Mouse (Mus musculus) kidney, postnatal 14 days (tissue): ENCODE measurements around the gene Cend1.
A peak's percentile ranks its signal among the peaks of the same experiment; 100 is the strongest.
"Not testable (repeated sequence)": the region's sequence is repeated elsewhere in the genome, so short reads cannot be mapped to it uniquely, and the experiment has no call there.

Experiments
- DNase-seq: peaks from one replicate; pipeline ENCODE4 v3.0.0; 2022; ENCODE audit warnings: mixed read lengths

Cend1 gene

DNA sequence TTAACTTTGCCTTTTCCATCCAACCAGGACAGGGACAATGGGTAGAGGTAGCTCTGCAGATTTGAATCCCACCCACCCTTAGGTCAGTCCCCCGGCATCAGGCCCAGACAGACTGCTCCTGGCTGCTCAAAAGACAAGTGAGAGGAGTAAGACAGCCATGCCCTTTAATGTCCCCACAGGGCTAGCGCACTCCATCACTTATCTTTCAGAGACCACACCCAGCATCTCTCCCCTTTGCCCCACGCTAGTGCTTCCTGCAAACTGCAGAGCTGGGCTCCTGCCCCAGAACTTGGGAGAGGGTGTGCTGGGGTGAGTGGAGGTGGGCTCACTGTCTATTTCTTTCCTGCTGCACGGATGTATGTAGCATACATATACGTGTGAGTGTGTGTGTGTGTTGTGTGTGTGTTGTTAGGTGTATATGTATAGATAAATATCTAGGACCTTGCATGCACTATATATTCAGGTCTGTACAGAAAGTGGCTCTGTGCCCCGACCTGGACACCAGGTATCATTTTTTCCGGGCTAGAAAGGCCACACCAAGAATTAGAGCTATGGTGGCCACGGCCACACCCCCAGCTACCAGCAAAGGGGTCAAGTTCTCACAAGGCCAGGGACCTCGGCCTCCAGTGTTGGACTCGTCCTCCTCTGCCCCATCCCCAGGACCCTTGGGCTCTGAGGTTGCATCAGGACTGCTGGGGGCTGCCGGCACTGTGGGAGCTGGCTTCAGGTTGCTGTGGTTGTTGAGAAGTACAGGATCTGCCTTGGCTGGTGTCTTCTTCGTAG, 2.2 kb downstream of the Cend1 start:
- no peak for DNase-seq

- no peak for DNase-seq
These were observed 5.5 kb downstream of the Cend1 start for GRCm38 (mm10) chr7:141423811-141424210.

DNA sequence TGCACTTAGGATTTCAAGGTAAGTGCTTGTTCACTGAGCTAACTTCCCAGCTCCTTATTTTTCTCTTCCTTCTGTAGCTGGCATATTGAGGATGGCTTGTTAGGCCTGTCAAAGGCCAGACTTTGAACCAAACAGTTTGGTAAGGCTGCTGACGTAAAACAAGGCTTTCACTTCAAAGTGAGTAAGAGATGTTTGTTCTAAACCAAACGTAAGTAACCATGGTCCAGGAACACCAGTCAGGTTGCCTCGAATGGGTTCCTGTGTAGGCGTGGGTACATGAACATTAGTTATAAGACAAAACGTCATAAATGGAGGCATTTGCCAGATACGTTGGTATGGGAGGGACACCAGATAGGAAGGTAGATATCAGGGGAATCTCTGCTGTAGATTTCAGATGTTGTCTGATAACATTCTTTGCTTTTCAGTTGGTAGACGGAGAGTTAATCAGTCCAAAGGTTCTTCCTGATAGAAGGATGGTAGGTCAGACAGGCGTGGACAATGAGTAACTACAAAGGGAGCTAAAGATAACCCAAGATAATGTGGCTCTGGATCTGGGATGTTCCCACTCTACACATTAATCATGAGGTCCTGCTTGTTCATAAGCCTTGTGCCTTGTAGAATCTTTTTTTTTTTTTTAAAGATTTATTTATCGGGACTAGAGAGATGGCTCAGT, 9.1 kb downstream of the Cend1 start:
- no peak for DNase-seq

GRCm38 (mm10) chr7:141418970-141419369, 10.3 kb downstream of the Cend1 start:
- peak; percentile 51 for DNase-seq

DNA sequence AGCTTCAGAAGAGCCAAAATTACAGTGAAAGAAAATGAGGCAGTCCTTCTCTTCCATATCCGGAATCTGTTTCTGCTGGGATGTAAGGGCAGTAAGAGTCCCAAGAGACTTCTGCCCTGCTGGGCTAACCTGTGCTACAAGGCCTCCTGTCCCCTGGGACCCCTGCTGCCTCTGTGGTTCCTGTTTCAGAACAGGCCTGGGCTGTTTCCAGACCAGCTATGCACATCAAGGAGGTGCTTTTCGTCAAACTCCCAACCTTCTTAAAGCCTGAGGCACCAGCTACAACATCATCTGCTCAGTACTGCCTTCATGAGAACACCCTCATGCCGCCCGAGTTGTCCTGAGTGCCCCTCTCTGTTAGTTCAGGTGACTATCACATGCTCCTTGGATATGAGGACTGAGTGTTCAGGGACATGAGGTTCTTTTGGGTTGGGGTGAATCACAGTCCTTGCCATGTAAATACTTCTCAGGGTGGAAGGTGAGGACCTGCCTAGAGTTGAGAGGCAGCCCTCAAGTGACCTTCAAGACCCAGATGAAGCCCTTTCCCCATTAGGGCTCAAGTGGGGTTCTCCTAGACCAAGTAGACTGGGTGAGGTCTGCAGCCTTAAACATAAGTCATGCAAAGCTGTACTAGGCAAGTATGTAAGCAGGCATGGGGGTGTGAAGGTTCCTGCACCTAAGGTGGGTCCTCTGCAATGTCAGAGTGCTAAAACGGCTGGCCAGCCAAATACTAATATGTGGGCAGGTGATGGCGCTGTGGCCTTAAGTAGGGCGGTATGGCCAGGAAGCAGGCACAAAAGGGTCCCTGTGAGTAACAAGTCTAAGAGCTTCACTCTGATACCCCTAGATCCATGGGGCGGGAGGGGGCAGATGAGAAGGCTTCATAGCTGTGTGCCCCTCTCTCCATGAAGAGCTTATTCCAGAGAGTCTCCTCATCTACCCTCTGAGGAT, 11.3 kb downstream of the Cend1 start:
- DNase-seq = no peak

DNA sequence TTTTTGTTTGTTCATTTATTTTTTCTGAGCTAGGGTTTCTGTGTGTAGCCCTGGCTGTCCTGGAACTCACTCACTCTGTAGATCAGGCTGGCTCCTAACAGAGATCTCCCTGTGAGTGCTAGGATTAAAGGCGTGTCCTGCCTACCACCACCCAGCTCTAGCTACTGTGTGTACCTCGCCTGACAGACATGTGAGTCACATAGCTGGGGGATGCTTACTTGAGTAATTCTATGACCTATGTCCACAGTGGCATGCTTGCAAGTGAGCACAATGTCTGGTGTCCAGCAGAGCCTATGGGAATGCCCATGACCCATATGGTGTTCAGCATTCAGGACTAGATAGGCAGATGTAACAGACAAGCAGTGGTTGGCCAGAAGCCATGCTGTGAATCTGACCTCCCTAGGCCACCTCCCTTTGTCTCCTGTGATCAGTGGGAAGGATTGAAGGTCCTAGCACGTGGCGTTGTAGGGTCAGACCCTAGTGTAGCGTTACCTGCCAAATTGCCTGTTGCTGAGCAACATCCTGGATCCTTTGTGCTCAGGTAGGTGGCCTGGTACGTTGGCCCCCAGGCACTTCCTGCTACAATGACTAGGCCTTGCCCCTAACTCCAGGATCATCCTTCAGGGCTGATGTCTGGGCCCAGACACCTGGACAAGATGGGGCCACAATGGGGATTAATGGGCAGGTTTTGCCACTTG, 13.0 kb downstream of the Cend1 start:
- no peak for DNase-seq

GRCm38 (mm10) chr7:141413809-141414584, 15.3 kb downstream of the Cend1 start, which contains the start of gene Gatd1:
Gatd1 (minus strand) TSS chr7:141414136.
- DNase-seq = peak; percentile 100

DNA sequence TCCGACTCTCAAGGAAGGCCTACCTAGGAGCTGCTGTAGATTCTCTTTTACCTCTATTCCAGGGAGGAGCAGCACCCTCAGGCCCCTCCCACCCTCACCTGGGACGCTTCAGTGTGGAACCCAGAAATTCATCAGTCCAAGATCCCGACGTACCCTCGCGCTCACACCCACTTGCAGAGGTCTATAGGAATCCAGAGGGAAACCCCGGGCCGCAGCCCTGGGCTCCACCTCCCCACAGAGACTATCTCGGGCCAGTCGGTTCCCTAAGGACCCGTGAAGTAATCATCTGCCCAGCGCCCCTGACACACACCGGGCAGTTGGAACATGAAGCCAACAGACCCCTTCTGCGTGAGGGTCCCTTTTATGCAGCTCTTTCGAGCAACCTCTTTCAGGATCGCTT, 16.0 kb downstream of the Cend1 start:
- DNase-seq = no peak

- DNase-seq = no peak
These were observed 17.6 kb downstream of the Cend1 start for GRCm38 (mm10) chr7:141411667-141412066.

GRCm38 (mm10) chr7:141410631-141411030, 18.7 kb downstream of the Cend1 start:
- DNase-seq = no peak

DNA sequence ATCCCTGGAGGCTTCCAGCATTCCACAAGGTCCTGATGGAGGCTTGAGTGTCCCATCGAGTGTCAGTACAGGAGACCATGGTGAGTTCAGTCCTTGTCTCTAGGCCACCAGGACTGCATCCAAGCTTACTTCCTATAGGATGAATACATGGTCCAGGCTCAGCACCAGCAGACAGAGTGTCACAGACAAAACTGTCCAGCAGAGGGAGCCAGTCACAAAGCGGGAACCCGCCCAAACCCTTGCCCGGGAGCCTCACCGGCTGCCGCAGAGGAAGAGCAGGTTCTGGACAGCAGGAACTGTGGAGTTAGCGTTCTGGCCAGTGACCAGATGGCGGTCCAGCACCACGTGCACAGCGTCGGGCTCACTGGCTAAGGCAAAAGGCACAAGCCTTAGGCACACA, 20.5 kb downstream of the Cend1 start:
- peak; percentile 89 for DNase-seq

DNA sequence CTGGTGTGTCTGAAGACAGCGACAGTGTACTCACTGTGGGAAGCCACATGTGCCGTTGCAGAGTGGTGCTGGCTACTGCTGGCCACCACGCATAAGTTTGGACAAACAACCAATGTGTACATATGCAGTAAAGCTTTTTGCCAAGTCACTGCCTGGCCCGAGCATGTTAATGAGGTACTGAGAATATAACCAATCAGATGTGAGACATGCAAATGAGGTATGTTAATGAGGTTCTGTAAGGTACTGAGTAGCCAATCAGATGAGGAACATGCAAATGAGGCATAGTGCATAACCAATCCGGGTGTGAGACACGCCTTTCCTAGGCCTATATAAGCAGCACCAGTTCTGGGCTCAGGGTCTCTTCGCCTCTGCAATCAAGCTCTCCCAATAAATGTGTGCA, 21.6 kb downstream of the Cend1 start:
- not testable (repeated sequence) for DNase-seq

DNA sequence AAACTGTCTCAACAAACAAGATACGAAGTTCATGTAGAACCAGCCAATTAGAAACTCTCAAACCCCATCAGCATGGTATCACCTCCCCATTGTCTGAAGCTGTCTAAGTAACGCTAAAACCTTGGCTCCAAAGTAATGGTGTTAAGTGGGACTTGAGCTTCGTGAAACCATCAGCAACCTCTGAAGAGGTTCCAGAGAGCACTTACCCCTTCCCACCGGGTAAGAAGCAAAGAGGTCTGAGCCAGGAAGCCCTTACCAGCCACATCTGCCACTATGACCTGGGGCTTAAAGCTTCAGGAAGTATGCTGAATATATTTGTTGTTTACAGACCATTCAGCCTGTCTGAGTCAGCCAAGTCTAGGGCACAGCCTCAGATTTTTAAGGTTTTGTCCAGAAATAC, 23.8 kb downstream of the Cend1 start:
- no peak for DNase-seq

- DNase-seq = peak; percentile 67
These were observed 26.0 kb downstream of the Cend1 start for GRCm38 (mm10) chr7:141403305-141403704.

DNA sequence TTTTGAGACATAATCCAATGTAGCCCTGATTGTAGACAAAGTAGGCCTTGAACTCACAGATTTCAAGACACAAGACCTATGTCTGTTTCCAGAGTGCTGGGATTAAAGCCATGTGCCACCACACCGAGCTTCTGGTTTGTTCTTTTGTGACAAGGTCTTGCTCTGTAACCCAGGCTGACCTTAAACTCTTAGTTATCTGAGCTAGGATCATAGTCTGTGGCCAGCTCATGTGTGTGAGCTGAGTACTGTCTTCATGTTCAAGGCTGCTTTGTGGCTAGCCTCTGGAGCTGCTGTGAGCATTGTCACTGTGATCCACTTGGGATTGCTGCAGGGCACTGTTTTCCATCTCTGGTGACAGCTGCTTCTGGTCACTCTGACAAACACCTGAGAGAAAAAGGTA, 33.9 kb downstream of the Cend1 start:
- no peak for DNase-seq

GRCm38 (mm10) chr7:141394771-141395170, 34.5 kb downstream of the Cend1 start:
- DNase-seq = peak; percentile 72

DNA sequence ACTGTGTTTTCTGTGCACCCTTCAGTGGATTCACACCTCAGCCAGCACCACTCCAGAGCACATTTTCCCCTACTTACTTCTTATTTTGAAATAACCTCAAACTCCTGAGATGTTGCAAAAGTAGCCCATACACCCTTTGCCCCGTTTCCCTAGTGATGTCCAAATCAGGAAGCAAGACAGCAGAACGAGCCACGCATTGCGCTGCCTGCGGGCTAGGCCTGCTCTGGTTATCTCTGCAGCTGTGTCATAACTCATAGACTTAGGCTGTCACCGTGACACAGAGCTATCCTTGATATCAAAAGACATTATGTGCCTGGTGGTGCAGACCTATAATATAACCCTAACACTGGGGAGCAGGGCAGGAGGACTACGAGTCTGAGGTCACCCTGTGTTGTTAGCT, 35.1 kb downstream of the Cend1 start:
- no peak for DNase-seq

DNA sequence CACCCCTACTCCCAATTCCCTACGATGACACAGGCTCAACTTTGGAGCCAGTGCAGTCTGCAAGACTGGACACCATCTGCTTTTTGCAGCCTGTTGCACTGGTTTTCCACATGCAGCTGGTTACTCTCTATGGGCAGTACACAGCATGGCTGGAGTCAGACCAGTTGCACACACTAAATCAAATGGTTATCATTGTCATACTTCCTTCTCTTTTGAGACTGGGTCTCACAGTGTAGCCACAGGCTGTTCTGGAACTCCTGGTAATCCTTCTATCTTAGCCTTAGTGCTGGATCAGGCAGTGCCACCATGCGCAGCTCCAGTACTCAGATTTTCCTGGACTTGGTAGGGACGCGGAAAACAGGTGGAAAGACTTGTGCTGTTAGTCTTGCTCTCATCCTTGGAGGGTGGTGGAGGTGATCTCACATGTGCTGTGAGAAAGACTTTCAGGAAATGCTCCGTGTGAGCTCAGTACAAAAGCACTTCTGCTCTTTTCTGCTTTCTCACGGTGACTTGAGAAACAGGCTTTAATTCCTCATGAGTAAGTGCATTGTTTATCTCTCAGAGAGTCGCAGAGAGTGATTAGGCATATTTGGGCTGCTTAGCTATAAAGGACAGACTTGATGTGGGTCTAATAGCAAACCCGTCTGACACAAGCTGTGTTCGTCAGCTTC, 36.6 kb downstream of the Cend1 start:
- no peak for DNase-seq

DNA sequence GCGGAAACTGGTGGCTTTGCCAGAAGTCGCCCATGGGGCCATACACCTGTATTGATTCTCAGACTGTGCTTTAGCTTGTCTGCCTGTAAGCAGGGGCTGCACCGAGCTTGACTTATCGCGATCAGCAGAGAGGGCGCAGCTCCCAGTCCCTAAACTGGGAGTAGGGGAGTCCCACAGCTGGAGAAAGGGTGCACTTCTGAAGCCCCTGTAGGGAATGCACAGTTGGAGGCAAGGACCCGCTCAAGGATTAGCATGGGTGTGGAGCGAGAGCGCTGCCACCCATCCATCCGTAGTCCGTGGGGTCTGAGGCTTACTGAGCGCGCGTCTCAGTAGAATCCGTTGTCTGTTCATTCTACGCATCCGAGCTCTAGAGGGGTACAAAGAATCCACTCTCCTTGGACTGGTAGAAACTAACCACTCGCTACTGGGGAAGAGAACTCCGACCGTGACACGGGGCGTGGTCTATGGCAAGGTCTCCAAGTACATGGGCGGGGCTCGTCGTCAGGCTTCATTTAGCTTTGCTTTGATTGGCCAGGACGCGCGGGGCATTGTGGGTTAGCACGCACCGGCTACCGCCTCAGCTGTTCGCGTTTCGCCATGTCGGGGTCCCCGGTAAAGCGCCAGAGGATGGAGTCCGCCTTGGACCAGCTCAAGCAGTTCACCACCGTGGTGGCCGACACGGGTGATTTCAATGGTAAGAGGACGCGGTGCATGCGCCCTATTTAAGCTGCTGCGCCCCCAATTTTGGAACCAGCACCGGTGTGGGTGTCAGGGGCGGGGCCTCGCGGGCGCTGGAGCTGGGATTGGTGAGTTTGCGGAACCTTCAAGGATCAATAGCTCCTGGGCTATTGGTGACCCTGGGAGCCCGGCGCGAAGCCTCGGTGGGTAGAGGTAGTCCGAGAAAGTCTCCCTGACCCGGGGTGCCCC, 37.4 kb downstream of the Cend1 start, which contains the start of gene Taldo1:
Taldo1 (plus strand) TSS at position 575 of the 927 bp plus-strand sequence.
- peak; percentile 98 for DNase-seq
